Mouse (Mus musculus) liver, embryonic 15.5 days (tissue): ENCODE data around the gene Hcls1. TPM values are rescaled to one million over a fixed set of nuclear protein-coding genes. Genes with fewer than 3 reads are reported as not detected.

Experiments used
- ATAC-seq: fragments of 200-750 bp; cut with Nextera tagmentation; 2 replicates; pipeline ENCODE4 v1.8.0; 2017; ENCODE audit warnings: moderate number of reproducible peaks, mild to moderate bottlenecking, moderate library complexity; ENCODE audit not compliant: insufficient read depth
- H3K27ac ChIP-seq: fragments of 300-500 bp; sonication (generic); replicated peaks from 2 replicates; pipeline ENCODE4 v1.5.1; 2015; ENCODE audit warnings: mild to moderate bottlenecking, inconsistent platforms
- H3K27me3 ChIP-seq: fragments of 300-500 bp; sonication (generic); 2 replicates; pipeline ENCODE4 v1.6.1; 2015; ENCODE audit warnings: mild to moderate bottlenecking, inconsistent platforms
- H3K36me3 ChIP-seq: fragments of 300-500 bp; sonication (generic); replicated peaks from 2 replicates; pipeline ENCODE4 v1.6.1; 2015; ENCODE audit warnings: moderate library complexity, mild to moderate bottlenecking, inconsistent platforms
- H3K4me1 ChIP-seq: fragments of 300-500 bp; sonication (generic); replicated peaks from 2 replicates; pipeline ENCODE4 v1.6.1; 2015; ENCODE audit warnings: inconsistent platforms
- H3K4me2 ChIP-seq: fragments of 300-500 bp; sonication (generic); 2 replicates; pipeline ENCODE4 v1.6.1; 2015; ENCODE audit warnings: moderate library complexity, mild to moderate bottlenecking, inconsistent platforms
- H3K4me3 ChIP-seq: fragments of 300-500 bp; sonication (generic); replicated peaks from 2 replicates; pipeline ENCODE4 v1.5.1; 2015; ENCODE audit warnings: mild to moderate bottlenecking, inconsistent platforms
- H3K9ac ChIP-seq: fragments of 300-500 bp; sonication (generic); 2 replicates; pipeline ENCODE4 v1.6.1; 2015; ENCODE audit warnings: moderate library complexity, mild to moderate bottlenecking, inconsistent platforms
- H3K9me3 ChIP-seq: fragments of 300-500 bp; sonication (generic); replicated peaks from 2 replicates; pipeline ENCODE4 v1.6.1; 2016; ENCODE audit warnings: inconsistent platforms
- WGBS: fragments of 180-500 bp; shearing (Covaris S2); methylation state at CpG from one replicate; pipeline ENCODE4 v1.1.7; 2015; ENCODE audit warnings: mixed read lengths; ENCODE audit not compliant: insufficient replicate concordance; 5-methylcytosine and 5-hydroxymethylcytosine counted together
- polyA plus RNA-seq: library from polyadenylated mRNA; unstranded; fragments of >200 nt; fragmentation: Nextera tagmentation; extraction: Ambion mirVana; gene quantifications from 2 replicates; pipeline ENCODE4 v1.2.1, GENCODE M21; 2015

The Hcls1 gene
- polyA plus RNA-seq, 1 experiment from 2014 or later: 14.4 TPM

- Histone ChIP-seq H3K9ac (no peak overlapping the region), H3K36me3 (peaks cover 50% of the 10 kb centered on the region), H3K27me3 (no peaks in the 10 kb centered on the region), H3K4me3 (no peak overlapping the region), H3K4me2 (no peak overlapping the region), H3K9me3 (no peaks in the 10 kb centered on the region), H3K27ac (no peak overlapping the region), H3K4me1 (no peaks in the 10 kb centered on the region)
- ATAC-seq: no peak
- 93% methylated on average over 10 of the region's 10 CpGs for WGBS
Observed at GRCm38 (mm10) chr16:36918505-36918904, 16.3 kb upstream of the Hcls1 start.

GRCm38 (mm10) chr16:36920410-36920809 lies 14.4 kb upstream of the Hcls1 start:
- Histone ChIP-seq H3K4me3 (no peak overlapping the region), H3K4me1 (no peaks in the 10 kb centered on the region), H3K9ac (no peak overlapping the region), H3K4me2 (no peak overlapping the region), H3K27me3 (no peaks in the 10 kb centered on the region), H3K9me3 (no peaks in the 10 kb centered on the region), H3K36me3 (peaks cover 47% of the 10 kb centered on the region), H3K27ac (no peak overlapping the region)
- WGBS: 68% methylated on average over 3 of the region's 3 CpGs
- ATAC-seq: no peak

GRCm38 (mm10) chr16:36921067-36921613 lies 13.6 kb upstream of the Hcls1 start:
- WGBS: 82% methylated on average over 8 of the region's 8 CpGs
- Histone ChIP-seq H3K9me3 (no peaks in the 10 kb centered on the region), H3K4me3 (no peak overlapping the region), H3K9ac (no peak overlapping the region), H3K36me3 (peaks cover 49% of the 10 kb centered on the region), H3K27me3 (no peaks in the 10 kb centered on the region), H3K27ac (no peak overlapping the region), H3K4me2 (no peak overlapping the region), H3K4me1 (no peaks in the 10 kb centered on the region)
- no peak for ATAC-seq

GRCm38 (mm10) chr16:36921980-36922379 lies 12.8 kb upstream of the Hcls1 start:
- Histone ChIP-seq H3K36me3 (peaks cover 50% of the 10 kb centered on the region), H3K9me3 (no peaks in the 10 kb centered on the region), H3K27me3 (no peaks in the 10 kb centered on the region), H3K4me3 (no peak overlapping the region), H3K4me2 (no peak overlapping the region), H3K9ac (no peak overlapping the region), H3K4me1 (no peaks in the 10 kb centered on the region), H3K27ac (no peak overlapping the region)
- 64% methylated on average over 6 of the region's 6 CpGs for whole genome bisulfite sequencing
- ATAC-seq: no peak

- H3K4me3 ChIP-seq: no peak overlapping the region
- no peaks in the 10 kb centered on the region for H3K4me1 ChIP-seq
- 80% methylated on average over 8 of the region's 8 CpGs for WGBS
- H3K9ac ChIP-seq: no peak overlapping the region
- H3K27me3 ChIP-seq: no peaks in the 10 kb centered on the region
- ATAC-seq: no peak
- no peak overlapping the region for H3K4me2 ChIP-seq
- H3K9me3 ChIP-seq: no peaks in the 10 kb centered on the region
- H3K27ac ChIP-seq: no peak overlapping the region
- H3K36me3 ChIP-seq: peaks cover 58% of the 10 kb centered on the region
Observed at GRCm38 (mm10) chr16:36924312-36924711, 10.5 kb upstream of the Hcls1 start.

DNA sequence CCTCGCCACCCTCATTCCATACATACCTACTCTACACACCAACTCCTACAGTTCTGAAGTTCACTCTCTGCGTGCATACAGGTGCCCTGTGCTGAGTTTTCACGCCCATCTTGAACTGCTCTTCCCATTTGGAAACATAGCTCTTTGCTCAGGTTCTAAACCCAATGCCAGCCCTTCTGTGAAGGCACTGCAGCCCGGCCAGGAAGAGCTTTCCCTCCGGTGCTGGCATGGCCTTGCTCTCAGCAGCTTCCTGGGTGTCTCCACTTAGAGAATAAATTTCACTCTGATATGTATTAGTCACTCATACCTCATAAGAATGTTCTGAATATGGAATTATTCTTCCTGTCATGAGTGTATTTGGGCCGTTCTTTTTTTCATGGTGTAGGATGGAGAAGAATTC lies 9.4 kb upstream of the Hcls1 start:
- Histone ChIP-seq H3K9me3 (no peaks in the 10 kb centered on the region), H3K4me2 (no peak overlapping the region), H3K36me3 (peaks cover 60% of the 10 kb centered on the region), H3K27me3 (no peaks in the 10 kb centered on the region), H3K4me1 (no peaks in the 10 kb centered on the region), H3K4me3 (no peak overlapping the region), H3K27ac (no peak overlapping the region), H3K9ac (no peak overlapping the region)
- WGBS: 76% methylated on average over 6 of the region's 6 CpGs
- no peak for ATAC-seq

GRCm38 (mm10) chr16:36925797-36926196 lies 9.0 kb upstream of the Hcls1 start:
- 65% methylated on average over 6 of the region's 6 CpGs for WGBS
- peaks cover 62% of the 10 kb centered on the region for H3K36me3 ChIP-seq

DNA sequence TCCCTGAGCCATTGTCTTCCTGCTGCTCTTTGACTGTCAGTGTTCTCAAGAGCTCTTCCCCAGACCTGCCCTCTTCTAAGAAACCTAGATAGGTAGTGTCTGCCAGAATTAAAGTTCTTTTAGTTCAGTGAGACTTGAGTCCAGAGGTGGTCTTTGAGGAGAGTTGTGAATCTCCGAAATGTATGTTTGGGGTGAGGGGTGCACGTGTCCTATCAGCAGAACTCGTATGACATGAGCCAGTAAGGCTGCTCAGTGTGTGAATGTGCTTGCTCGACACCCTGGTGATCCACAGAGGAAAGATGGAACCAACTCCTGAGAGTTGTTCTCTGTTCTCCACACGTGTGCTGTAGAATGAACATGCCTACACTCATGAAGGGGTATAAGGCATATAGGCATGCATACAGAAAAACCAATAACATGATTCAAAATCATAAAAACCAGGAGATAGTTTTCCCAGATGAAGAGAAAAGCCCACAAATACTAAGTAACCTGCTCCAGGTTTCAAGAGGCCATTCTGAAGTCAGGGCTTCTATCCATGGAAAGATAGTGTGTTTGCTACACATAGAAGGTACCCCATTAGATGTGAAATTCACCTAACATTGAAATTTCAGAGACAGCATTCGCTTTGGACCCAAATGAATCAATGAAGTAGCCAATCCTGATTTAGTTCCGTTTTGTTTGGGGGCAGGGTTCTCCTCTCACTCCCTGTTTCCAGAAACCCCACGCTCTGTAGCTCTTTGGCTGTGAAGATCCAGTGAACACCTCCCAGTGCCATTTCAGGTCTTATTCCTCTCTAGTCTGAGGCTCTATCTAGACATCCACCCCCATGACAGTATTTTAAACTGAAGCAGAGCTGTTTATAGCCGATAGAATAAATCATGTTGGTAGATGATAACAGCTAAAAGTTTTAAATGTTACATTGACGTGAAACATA lies 8.0 kb upstream of the Hcls1 start:
- Histone ChIP-seq H3K27me3 (no peaks in the 10 kb centered on the region), H3K4me3 (no peak overlapping the region), H3K4me2 (no peak overlapping the region), H3K4me1 (no peaks in the 10 kb centered on the region), H3K36me3 (peaks cover 65% of the 10 kb centered on the region), H3K9ac (no peak overlapping the region), H3K27ac (no peak overlapping the region), H3K9me3 (no peaks in the 10 kb centered on the region)
- ATAC-seq: no peak
- 74% methylated on average over 10 of the region's 10 CpGs for WGBS

More at GRCm38 (mm10) chr16:36925797-36926196, 9.0 kb upstream of the Hcls1 start:
- Histone ChIP-seq H3K27ac (no peak overlapping the region), H3K27me3 (no peaks in the 10 kb centered on the region), H3K4me3 (no peak overlapping the region), H3K9ac (no peak overlapping the region), H3K9me3 (no peaks in the 10 kb centered on the region), H3K4me2 (no peak overlapping the region), H3K4me1 (no peaks in the 10 kb centered on the region)
- no peak for ATAC-seq

- H3K4me3 ChIP-seq: no peak overlapping the region
- H3K36me3 ChIP-seq: peaks cover 74% of the 10 kb centered on the region
- no peak overlapping the region for H3K4me2 ChIP-seq
- 61% methylated on average over 10 of the region's 10 CpGs for WGBS
- no peak overlapping the region for H3K9ac ChIP-seq
- no peaks in the 10 kb centered on the region for H3K9me3 ChIP-seq
- no peaks in the 10 kb centered on the region for H3K4me1 ChIP-seq
- H3K27me3 ChIP-seq: no peaks in the 10 kb centered on the region
- no peak overlapping the region for H3K27ac ChIP-seq
- no peak for ATAC-seq
Observed at GRCm38 (mm10) chr16:36927495-36928105, 7.2 kb upstream of the Hcls1 start.

GRCm38 (mm10) chr16:36928106-36928500 lies 6.7 kb upstream of the Hcls1 start:
- Histone ChIP-seq H3K27ac (no peak overlapping the region), H3K36me3 (peaks cover 79% of the 10 kb centered on the region), H3K4me1 (no peaks in the 10 kb centered on the region), H3K27me3 (no peaks in the 10 kb centered on the region), H3K4me2 (no peak overlapping the region), H3K9me3 (no peaks in the 10 kb centered on the region), H3K4me3 (no peak overlapping the region), H3K9ac (no peak overlapping the region)
- ATAC-seq: no peak
- WGBS: 88% methylated on average over 8 of the region's 8 CpGs

DNA sequence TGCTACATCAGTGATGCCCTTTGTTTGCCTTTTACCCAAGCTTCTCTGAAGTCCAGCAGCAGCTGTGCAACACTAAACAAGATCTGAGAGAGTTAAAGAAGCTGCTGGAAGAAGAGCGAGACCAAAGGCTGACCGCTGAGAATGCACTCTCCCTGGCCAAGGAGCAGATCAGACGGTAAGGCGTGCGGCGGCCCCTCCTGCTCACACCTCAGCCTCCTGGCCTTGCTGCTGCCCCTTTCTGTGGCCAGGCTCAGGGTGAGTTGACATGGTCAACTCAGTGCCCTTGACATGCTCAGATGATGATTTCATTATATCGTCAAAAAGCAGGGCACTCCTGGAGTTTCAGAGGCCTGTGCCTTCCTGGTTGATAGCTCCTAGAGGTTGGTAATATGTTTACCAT lies 5.6 kb upstream of the Hcls1 start:
- Histone ChIP-seq H3K9me3 (no peaks in the 10 kb centered on the region), H3K27me3 (no peaks in the 10 kb centered on the region), H3K27ac (no peak overlapping the region), H3K36me3 (peaks cover 82% of the 10 kb centered on the region), H3K4me3 (no peak overlapping the region), H3K4me2 (no peak overlapping the region), H3K4me1 (peaks cover 6% of the 10 kb centered on the region; the same call in 1 of the 2 replicates), H3K9ac (no peak overlapping the region)
- no peak for ATAC-seq
- WGBS: 90% methylated on average over 7 of the region's 7 CpGs
